Mouse (Mus musculus) liver, postnatal 0 days (tissue): ENCODE data around the gene Ankrd55.

Source experiments
- CTCF ChIP-seq: sonication (generic); IDR thresholded peaks from 2 replicates; pipeline ENCODE4 v1.5.1; 2016; ENCODE audit warnings: antibody characterized with exemption, low read depth
- EP300 ChIP-seq: IDR thresholded peaks from 2 replicates; pipeline ENCODE4 v1.6.1; 2016; ENCODE audit warnings: antibody characterized with exemption, low read depth, mild to moderate bottlenecking

- TF ChIP-seq CTCF (no peak), EP300 (no peak)
Observed at GRCm38 (mm10) chr13:112405184-112405583, 116.9 kb downstream of the Ankrd55 start.
